Mouse (Mus musculus) erythroblast, embryonic 14.5 days (primary cell): ENCODE data around the gene Vamp5.

ENCODE experiments used
- GATA1 ChIP-seq: IDR thresholded peaks from 2 replicates; pipeline ENCODE4 v1.6.1; 2012; ENCODE audit warnings: low read length, inconsistent platforms, mixed read lengths
- TAL1 ChIP-seq: IDR thresholded peaks from 3 replicates; pipeline ENCODE4 v1.6.1; 2012; ENCODE audit warnings: low read length, inconsistent platforms, mixed read lengths

GRCm38 (mm10) chr6:72396837-72397251 is 16.6 kb upstream of the Vamp5 start:
- TF ChIP-seq TAL1 (no peak), GATA1 (no peak)
